Mouse (Mus musculus) ES-E14 (cell line): ENCODE measurements around the gene Fastkd5. TPM values are rescaled to one million over a fixed set of nuclear protein-coding genes. Genes with fewer than 3 reads are reported as not detected.

ENCODE experiments used
- DNase-seq: peaks from one replicate; pipeline ENCODE4 v3.0.0-alpha.2; 2013; ENCODE audit warnings: low read depth, low spot score
- H3K27ac ChIP-seq: 2 replicates; pipeline ENCODE4 v1.5.1; 2012; ENCODE audit warnings: low read depth, mild to moderate bottlenecking, low read length, moderate library complexity, mixed read lengths; ENCODE audit not compliant: poor library complexity, insufficient read depth, severe bottlenecking
- H3K36me3 ChIP-seq: 2 replicates; pipeline ENCODE4 v1.6.1; 2012; ENCODE audit warnings: mild to moderate bottlenecking, low read length, moderate library complexity, mixed read lengths; ENCODE audit not compliant: control insufficient read depth, poor library complexity, insufficient read depth, severe bottlenecking
- H3K4me1 ChIP-seq, 2 experiments: fragments of 150-350 bp in 1 of 2; sonication (generic) in 1 of 2; 2 replicates each; pipeline ENCODE4 v1.6.1; 2012; ENCODE audit warnings: low read length in 2 of 2, mild to moderate bottlenecking in 1 of 2, mixed read lengths in 1 of 2; ENCODE audit not compliant: control insufficient read depth in 2 of 2, insufficient read depth in 2 of 2, poor library complexity in 1 of 2
- H3K4me3 ChIP-seq, 2 experiments: fragments of 150-350 bp in 1 of 2; sonication (generic) in 1 of 2; 2 replicates each; pipeline ENCODE4 v1.5.1; 2012; ENCODE audit warnings: low read length in 2 of 2, low read depth in 1 of 2, mild to moderate bottlenecking in 1 of 2, mixed read lengths in 1 of 2; ENCODE audit not compliant: insufficient read depth in 1 of 2, poor library complexity in 1 of 2, severe bottlenecking in 1 of 2
- H3K9ac ChIP-seq: 2 replicates; pipeline ENCODE4 v1.6.1; 2012; ENCODE audit warnings: low read depth, mild to moderate bottlenecking, low read length, mixed read lengths; ENCODE audit not compliant: poor library complexity, insufficient read depth, severe bottlenecking
- H3K9me3 ChIP-seq: fragments of 150-350 bp; sonication (generic); 2 replicates; pipeline ENCODE4 v1.6.1; 2012; ENCODE audit warnings: low read depth, mild to moderate bottlenecking, low read length; ENCODE audit not compliant: control insufficient read depth, insufficient read depth
- CHD2 ChIP-seq: IDR thresholded peaks from 2 replicates; pipeline ENCODE4 v1.6.1; 2014; ENCODE audit warnings: mild to moderate bottlenecking, low read depth, low read length, inconsistent platforms
- HCFC1 ChIP-seq: IDR thresholded peaks from 2 replicates; pipeline ENCODE4 v1.6.1; 2012; ENCODE audit warnings: low read length, inconsistent platforms, borderline replicate concordance; ENCODE audit not compliant: insufficient read depth
- MAFK ChIP-seq: IDR thresholded peaks from 2 replicates; pipeline ENCODE4 v1.6.1; 2014; ENCODE audit warnings: mild to moderate bottlenecking, low read depth, low read length, inconsistent platforms; ENCODE audit not compliant: insufficient read depth
- ZC3H11A ChIP-seq: IDR thresholded peaks from 2 replicates; pipeline ENCODE4 v1.6.1; 2012; ENCODE audit warnings: low read depth, mild to moderate bottlenecking, inconsistent platforms, low read length, borderline replicate concordance
- ZNF384 ChIP-seq: IDR thresholded peaks from 2 replicates; pipeline ENCODE4 v1.6.1; 2012; ENCODE audit warnings: low read depth, low read length, inconsistent platforms
- in situ Hi-C, 2 experiments: fragments of 600-800 bp; cut with MboI; formaldehyde crosslinking; loops; one replicate each; pipeline ENCODE4 v1.15.1; 2025; ENCODE audit warnings: low sequenced_read_pairs in 2 of 2, inconsistent platforms in 1 of 2; ENCODE audit not compliant: unreplicated experiment in 2 of 2
- total RNA-seq: library from RNA; depleted of rRNA; stranded (reverse); fragments of 300-350 nt; gene quantifications from 2 replicates; pipeline ENCODE4 v1.2.3, GENCODE M21; 2012

Fastkd5 gene
- total RNA-seq, 1 experiment = 22.0 TPM

- TF ChIP-seq ZNF384 = no peak
- no peak for TF ChIP-seq CHD2
- no peak for TF ChIP-seq ZC3H11A
- TF ChIP-seq HCFC1 = no peak
- no peak for TF ChIP-seq MAFK
- H3K27ac ChIP-seq = no peak overlapping the region
- DNase-seq = no peak
- H3K4me3 ChIP-seq = no peak overlapping the region
- no peaks in the 10 kb centered on the region for H3K36me3 ChIP-seq
- H3K9me3 ChIP-seq = no peaks in the 10 kb centered on the region
- H3K4me1 ChIP-seq = peaks cover 0 to 7% of the 10 kb centered on the region in 2 experiments; a peak in 1 of 4 replicates
- in situ Hi-C loops = no loop called here
- no peak overlapping the region for H3K9ac ChIP-seq
Observed at GRCm38 (mm10) chr2:130583902-130584560, 45.8 kb downstream of the Fastkd5 start.

DNA sequence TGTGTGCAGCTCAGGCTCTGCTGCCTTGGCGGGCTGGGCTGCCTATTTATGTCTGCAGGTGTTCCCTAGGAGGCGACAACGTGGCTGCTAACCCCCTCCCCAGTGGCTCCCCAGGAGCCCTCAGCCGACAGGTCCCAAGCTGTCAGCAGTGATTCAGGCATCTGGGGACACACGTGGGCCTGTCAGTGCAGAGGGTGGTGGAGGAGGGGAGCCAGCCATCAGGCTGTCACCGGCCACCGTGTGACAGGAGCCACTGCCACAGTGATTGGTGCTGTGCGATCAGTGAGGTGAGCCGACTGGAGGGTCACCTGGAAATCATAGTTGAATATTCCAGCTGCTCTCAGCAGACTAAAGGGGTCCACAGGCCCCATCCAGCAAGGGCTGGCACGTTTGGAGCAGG lies 47.3 kb downstream of the Fastkd5 start, which contains the start of gene Avp:
Gene Avp (minus strand): TSS at position 3 of the 400 bp plus-strand sequence.
- in situ Hi-C loops = no loop called here
- Histone ChIP-seq H3K9me3 (no peaks in the 10 kb centered on the region), H3K27ac (no peak within 1 kb of the TSS), H3K9ac (no peak within 1 kb of the TSS), H3K4me1 (peaks cover 0 to 9% of the 10 kb centered on the region in 2 experiments; a peak in 1 of 4 replicates), H3K36me3 (no peaks in the 10 kb centered on the region), H3K4me3 (no peak within 1 kb of the TSS)
- TF ChIP-seq HCFC1 (no peak), CHD2 (no peak), ZNF384 (no peak)
- no peak for DNase-seq

GRCm38 (mm10) chr2:130581201-130581600 lies 48.6 kb downstream of the Fastkd5 start:
- H3K36me3 ChIP-seq = no peaks in the 10 kb centered on the region
- no peaks in the 10 kb centered on the region for H3K9me3 ChIP-seq
- peak overlapping the region; percentile 53 to 59 for H3K4me3 ChIP-seq
- DNase-seq = no peak
- H3K4me1 ChIP-seq = peaks cover 0 to 10% of the 10 kb centered on the region in 2 experiments; a peak in 2 of 4 replicates
- in situ Hi-C loops = no loop called here
- H3K27ac ChIP-seq = no peak overlapping the region
- TF ChIP-seq CHD2 = no peak
- no peak for TF ChIP-seq MAFK
- TF ChIP-seq HCFC1 = no peak
- no peak for TF ChIP-seq ZC3H11A
- TF ChIP-seq ZNF384 = no peak
- H3K9ac ChIP-seq = no peak overlapping the region

- in situ Hi-C loops = no loop called here
- H3K4me3 ChIP-seq = no peak overlapping the region
Observed at GRCm38 (mm10) chr2:130579791-130580190, 50.0 kb downstream of the Fastkd5 start.

More at GRCm38 (mm10) chr2:130579791-130580190, 50.0 kb downstream of the Fastkd5 start:
- H3K9me3 ChIP-seq = no peaks in the 10 kb centered on the region
- H3K9ac ChIP-seq = no peak overlapping the region
- DNase-seq = no peak
- no peaks in the 10 kb centered on the region for H3K36me3 ChIP-seq
- no peak overlapping the region for H3K27ac ChIP-seq
- no peak for TF ChIP-seq HCFC1
- TF ChIP-seq MAFK = no peak
- no peak for TF ChIP-seq CHD2
- TF ChIP-seq ZC3H11A = no peak
- H3K4me1 ChIP-seq = peaks cover 0 to 10% of the 10 kb centered on the region in 2 experiments; a peak in 2 of 4 replicates
